Mouse (Mus musculus) ES-Bruce4 (cell line): Measurements from ENCODE around the gene Zfp28. TPM values are rescaled to one million over a fixed set of nuclear protein-coding genes. Genes with fewer than 3 reads are reported as not detected.

Source experiments
- H3K27ac ChIP-seq: 2 replicates; pipeline ENCODE4 v1.5.1; 2012; ENCODE audit warnings: low read length, inconsistent platforms; ENCODE audit not compliant: insufficient read depth
- H3K27me3 ChIP-seq: 2 replicates; pipeline ENCODE4 v1.6.1; 2012; ENCODE audit warnings: mild to moderate bottlenecking, low read length, inconsistent platforms; ENCODE audit not compliant: control insufficient read depth, poor library complexity, insufficient read depth, severe bottlenecking
- H3K36me3 ChIP-seq: 2 replicates; pipeline ENCODE4 v1.6.1; 2012; ENCODE audit warnings: inconsistent platforms, mild to moderate bottlenecking, low read length, moderate library complexity; ENCODE audit not compliant: control insufficient read depth, poor library complexity, insufficient read depth, severe bottlenecking
- H3K4me1 ChIP-seq: one replicate; pipeline ENCODE4 v1.8.1; 2011; ENCODE audit warnings: low read length; ENCODE audit not compliant: control insufficient read depth, insufficient read depth
- H3K4me3 ChIP-seq: 2 replicates; pipeline ENCODE4 v1.5.1; 2011; ENCODE audit warnings: low read depth, mild to moderate bottlenecking, low read length
- H3K9ac ChIP-seq: 2 replicates; pipeline ENCODE4 v1.6.1; 2012; ENCODE audit warnings: low read depth, mild to moderate bottlenecking, inconsistent platforms; ENCODE audit not compliant: poor library complexity, severe bottlenecking
- H3K9me3 ChIP-seq: replicated peaks from 2 replicates; pipeline ENCODE4 v1.6.1; 2012; ENCODE audit warnings: mild to moderate bottlenecking, low read length, inconsistent platforms; ENCODE audit not compliant: control insufficient read depth, poor library complexity, insufficient read depth, severe bottlenecking
- CTCF ChIP-seq: IDR thresholded peaks from one replicate; pipeline ENCODE4 v1.8.1; 2011; ENCODE audit warnings: low read depth, low read length
- EP300 ChIP-seq: IDR thresholded peaks from 2 replicates; pipeline ENCODE4 v1.6.1; 2011; ENCODE audit warnings: low read depth, low read length; ENCODE audit not compliant: insufficient read depth
- POLR2A ChIP-seq: IDR thresholded peaks from one replicate; pipeline ENCODE4 v1.8.1; 2011; ENCODE audit warnings: low read length; ENCODE audit not compliant: insufficient read depth
- polyA plus RNA-seq: library from polyadenylated mRNA; stranded (reverse); fragments of >200 nt; gene quantifications from 2 replicates; pipeline ENCODE4 v1.2.4, GENCODE M21; 2011; ENCODE audit warnings: low read depth; ENCODE audit not compliant: missing spikeins, insufficient read depth, insufficient read length

Gene Zfp28
- polyA plus RNA-seq, 1 experiment: 4.5 TPM

DNA sequence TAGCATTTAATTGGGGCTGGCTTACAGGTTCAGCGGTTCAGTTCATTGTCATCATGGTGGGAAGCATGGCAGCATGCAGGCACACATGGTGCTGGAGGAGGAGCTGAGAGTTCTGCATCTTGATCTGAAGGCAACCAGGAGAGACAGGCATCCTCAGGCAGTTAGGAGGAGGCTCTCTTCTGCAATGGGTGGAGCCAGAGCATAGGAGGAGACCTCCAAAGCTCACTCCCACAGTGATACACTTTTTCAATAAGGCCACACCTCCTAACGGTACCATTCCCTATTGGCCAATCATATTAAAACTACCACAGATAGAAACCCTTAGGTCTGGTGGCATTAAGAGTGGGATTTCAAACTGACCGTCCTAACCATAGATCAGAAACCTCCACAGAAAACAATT lies 13.6 kb upstream of the Zfp28 start:
- TF ChIP-seq CTCF (no peak), EP300 (no peak), POLR2A (no peak)
- Histone ChIP-seq H3K4me3 (no peak overlapping the region), H3K4me1 (no peaks in the 10 kb centered on the region), H3K27me3 (no peaks in the 10 kb centered on the region), H3K9me3 (no peaks in the 10 kb centered on the region), H3K36me3 (no peaks in the 10 kb centered on the region), H3K27ac (no peak overlapping the region), H3K9ac (no peak overlapping the region)

DNA sequence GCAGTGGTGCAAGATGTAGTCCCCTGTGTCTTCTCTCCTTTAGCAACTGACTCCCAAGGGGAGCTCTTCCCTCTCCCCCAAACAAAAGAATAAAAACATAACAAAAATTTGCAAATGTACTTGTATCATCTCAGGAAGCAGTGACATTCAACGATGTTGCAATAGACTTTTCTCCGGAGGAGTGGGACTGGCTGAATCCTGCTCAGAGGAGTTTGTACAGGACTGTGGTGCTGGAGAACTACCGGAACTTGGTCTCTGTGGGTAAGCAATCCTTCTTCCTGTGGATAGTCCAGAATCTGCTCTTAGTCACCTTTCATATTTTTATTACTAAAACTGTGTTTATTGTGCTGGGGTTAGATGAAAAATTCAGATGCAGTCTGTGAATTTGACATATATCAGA lies 10.1 kb upstream of the Zfp28 start:
- TF ChIP-seq POLR2A (no peak), CTCF (no peak), EP300 (no peak)
- Histone ChIP-seq H3K27ac (no peak overlapping the region), H3K4me1 (no peaks in the 10 kb centered on the region), H3K27me3 (no peaks in the 10 kb centered on the region), H3K4me3 (no peak overlapping the region), H3K9ac (no peak overlapping the region), H3K9me3 (no peaks in the 10 kb centered on the region), H3K36me3 (no peaks in the 10 kb centered on the region)

DNA sequence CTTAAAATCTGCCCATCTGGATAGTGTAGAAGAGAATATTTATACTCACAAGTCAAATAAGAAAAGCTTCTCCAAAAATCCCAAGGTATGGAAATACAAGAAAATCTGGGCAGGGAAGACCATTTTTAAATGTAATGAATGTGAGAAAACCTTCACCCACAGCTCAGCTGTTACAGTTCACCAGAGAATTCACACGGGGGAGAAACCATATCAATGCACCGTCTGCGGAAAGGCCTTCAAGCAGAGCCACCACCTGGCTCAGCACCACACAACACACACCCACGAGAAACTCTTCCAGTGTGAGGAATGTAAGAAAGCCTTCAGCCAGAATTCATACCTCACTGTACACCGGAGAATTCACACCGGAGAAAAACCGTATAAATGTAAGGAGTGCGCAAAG lies 4.7 kb upstream of the Zfp28 start:
- H3K9ac ChIP-seq: no peak overlapping the region
- H3K4me1 ChIP-seq: no peaks in the 10 kb centered on the region
- H3K4me3 ChIP-seq: no peak overlapping the region
- no peaks in the 10 kb centered on the region for H3K36me3 ChIP-seq
- H3K9me3 ChIP-seq: no peaks in the 10 kb centered on the region
- no peaks in the 10 kb centered on the region for H3K27me3 ChIP-seq
- no peak overlapping the region for H3K27ac ChIP-seq
- no peak for TF ChIP-seq POLR2A
- TF ChIP-seq CTCF: no peak
- TF ChIP-seq EP300: no peak

DNA sequence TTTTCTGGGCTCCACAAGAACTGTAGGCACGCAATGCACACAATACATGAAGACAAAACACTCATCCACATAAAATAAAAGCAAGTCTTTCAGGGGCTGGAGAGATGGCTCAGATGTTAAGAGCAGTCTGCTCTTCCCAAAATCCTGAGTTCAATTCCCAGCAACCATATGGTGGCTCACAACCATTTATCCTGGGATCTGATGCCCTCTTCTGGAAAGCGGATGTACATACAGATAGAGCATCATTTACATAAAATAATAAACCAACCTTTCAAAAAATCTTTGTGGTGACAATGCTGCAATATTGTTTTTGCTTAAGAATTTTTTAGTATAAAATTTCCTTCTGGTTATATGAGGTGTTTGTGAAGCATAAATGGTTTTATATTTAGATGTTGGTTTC lies 1.7 kb upstream of the Zfp28 start:
- no peaks in the 10 kb centered on the region for H3K4me1 ChIP-seq
- no peak for TF ChIP-seq POLR2A
- TF ChIP-seq EP300: no peak
- TF ChIP-seq CTCF: no peak
- H3K4me3 ChIP-seq: no peak overlapping the region
- no peaks in the 10 kb centered on the region for H3K27me3 ChIP-seq
- no peak overlapping the region for H3K27ac ChIP-seq
- H3K36me3 ChIP-seq: no peaks in the 10 kb centered on the region
- H3K9ac ChIP-seq: no peak overlapping the region
- no peaks in the 10 kb centered on the region for H3K9me3 ChIP-seq

DNA sequence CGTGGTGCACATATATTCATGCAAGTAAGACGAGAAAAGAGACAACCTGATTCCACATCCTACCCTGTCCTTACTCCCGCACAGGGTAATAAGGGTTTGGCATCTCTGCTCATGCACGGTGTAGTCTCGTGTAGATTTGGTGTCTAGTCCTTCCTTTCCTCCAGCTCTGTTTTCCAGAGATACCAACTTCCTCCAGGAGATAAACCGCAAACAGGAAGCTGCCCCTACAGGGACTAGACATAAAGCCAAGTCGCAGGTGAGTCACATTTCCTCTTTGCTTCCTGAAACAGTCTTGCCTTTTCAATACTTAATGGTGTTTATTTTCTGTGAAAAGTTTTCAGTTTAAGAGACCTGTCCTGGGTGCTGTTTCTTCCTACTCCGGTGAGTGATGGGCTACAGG lies 916 bp downstream of the Zfp28 start:
- Histone ChIP-seq H3K4me1 (no peaks in the 10 kb centered on the region), H3K27ac (no peak overlapping the region), H3K9me3 (no peaks in the 10 kb centered on the region), H3K4me3 (no peak overlapping the region), H3K27me3 (no peaks in the 10 kb centered on the region), H3K9ac (no peak overlapping the region), H3K36me3 (no peaks in the 10 kb centered on the region)
- TF ChIP-seq POLR2A (no peak), EP300 (no peak), CTCF (no peak)

DNA sequence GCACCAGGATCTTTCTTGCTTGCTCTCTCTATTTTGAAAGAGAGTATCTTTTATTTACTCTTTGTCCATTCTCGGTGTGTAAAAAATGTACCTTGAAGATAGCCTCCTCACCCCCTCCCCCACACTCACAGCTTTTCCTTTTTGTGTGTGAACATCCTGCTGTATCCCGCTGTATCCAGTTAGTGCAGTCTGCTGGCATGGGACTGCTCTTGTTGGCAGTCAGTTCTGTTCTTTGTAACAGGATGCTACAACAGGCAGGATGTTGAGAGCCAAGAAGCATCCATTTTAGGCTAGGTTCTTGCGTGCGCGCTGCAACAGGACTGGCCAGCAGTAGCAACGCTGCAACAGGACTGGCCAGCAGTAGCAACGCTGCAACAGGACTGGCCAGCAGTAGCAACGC lies 3.9 kb downstream of the Zfp28 start:
- Histone ChIP-seq H3K9me3 (no peaks in the 10 kb centered on the region), H3K27ac (no peak overlapping the region), H3K27me3 (no peaks in the 10 kb centered on the region), H3K36me3 (no peaks in the 10 kb centered on the region), H3K9ac (no peak overlapping the region), H3K4me1 (no peaks in the 10 kb centered on the region), H3K4me3 (no peak overlapping the region)
- no peak for TF ChIP-seq POLR2A
- no peak for TF ChIP-seq CTCF
- no peak for TF ChIP-seq EP300
